Mouse (Mus musculus): ENCODE results near the gene Cirbp. TPM values are rescaled to one million over a fixed set of nuclear protein-coding genes. Genes with fewer than 3 reads are reported as not detected.

Gene Cirbp
- polyA plus RNA-seq, 1 experiment from 2014 or later, result 81.5 TPM

DNA sequence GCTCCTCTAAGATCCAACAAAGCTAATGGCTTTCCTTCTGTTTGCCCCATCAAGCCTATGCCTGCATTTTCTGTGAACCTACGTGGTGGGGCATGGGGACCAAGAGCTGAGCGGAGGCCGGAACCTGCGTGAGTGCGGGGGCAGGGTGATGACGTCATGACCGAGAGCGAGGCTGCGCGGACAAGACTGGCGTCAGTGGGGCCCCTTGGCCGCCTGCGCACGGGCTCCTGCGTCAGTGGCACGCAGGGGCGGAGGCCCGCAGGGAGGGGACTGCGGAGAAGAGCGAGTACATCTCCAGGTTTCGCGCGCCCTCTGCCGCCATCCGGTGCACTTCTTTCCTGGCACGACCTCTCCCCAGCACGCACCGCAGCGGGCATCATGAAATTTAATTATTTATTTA lies 24.5 kb upstream of the Cirbp start:
- Histone ChIP-seq H3K27ac (ENCODE audit: low read depth, low read length) (0 out of 2 replicates have a peak overlapping the region, but pooled peaks have one; percentile 26), H3K4me1 (ENCODE audit: control insufficient read depth, insufficient read depth, low read length) (peaks cover 34% of the 10 kb centered on the region), H3K36me3 (ENCODE audit: control insufficient read depth, insufficient read depth, low read length) (0 out of 2 replicates have a peak, but pooled peaks cover 2% of the 10 kb centered on the region), H3K27me3 (ENCODE audit: control insufficient read depth, insufficient read depth, low read length) (peaks cover 13% of the 10 kb centered on the region), H3K4me3 (ENCODE audit: low read depth, low read length) (peak overlapping the region; percentile 20), H3K9me3 (ENCODE audit: control insufficient read depth, low read length) (no peaks in the 10 kb centered on the region), H3K9ac (ENCODE audit: low read length) (peak overlapping the region; percentile 17), H3K4me2 (peak overlapping the region; percentile 81)
- WGBS, result under 1% methylated on average over 29 of the region's 29 CpGs
- ATAC-seq (ENCODE audit: low FRiP score) (peak; percentile 66), DNase-seq (ENCODE audit: low spot score, missing footprints) (peak; percentile 98)

DNA sequence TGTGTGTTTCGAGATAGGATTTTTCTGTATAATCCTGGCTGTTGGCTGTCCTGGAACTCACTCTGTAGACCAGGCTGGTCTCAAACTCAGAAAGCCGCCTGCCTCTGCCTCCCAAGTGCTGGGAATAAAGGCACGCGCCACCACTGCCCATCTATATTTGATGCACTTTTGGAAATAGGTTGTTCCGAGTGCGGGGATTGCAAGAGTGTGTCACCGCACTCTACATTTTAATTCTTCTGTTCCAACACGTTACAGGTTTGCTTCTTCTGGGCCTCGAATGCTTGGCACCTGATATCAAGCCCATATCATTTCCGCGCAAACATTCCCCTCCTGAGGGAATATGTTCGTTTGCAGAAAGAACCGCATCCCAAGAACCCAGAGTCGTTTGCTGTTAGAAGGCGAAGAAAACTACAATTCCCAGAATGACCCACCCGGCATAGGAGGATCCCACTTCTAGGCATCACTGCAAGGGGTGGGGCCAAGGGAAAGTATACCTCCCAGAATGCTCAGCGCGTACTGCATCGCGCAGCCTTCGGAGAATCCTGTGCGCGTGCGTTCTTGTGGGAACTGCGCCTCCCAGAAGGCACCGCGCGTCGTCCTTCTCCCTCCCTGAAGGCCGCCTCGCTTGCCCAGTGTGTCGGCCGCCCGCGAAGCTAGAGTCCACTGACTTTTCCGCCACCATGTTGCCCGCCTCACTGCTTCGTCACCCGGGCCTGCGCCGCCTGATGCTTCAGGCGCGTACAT lies 23.8 kb upstream of the Cirbp start:
- DNase-seq (ENCODE audit: low spot score, missing footprints) (peak; percentile 99), ATAC-seq (ENCODE audit: low FRiP score) (peak; percentile 82)
- Histone ChIP-seq H3K9me3 (ENCODE audit: control insufficient read depth, low read length) (no peaks in the 10 kb centered on the region), H3K36me3 (ENCODE audit: control insufficient read depth, insufficient read depth, low read length) (0 out of 2 replicates have a peak, but pooled peaks cover 2% of the 10 kb centered on the region), H3K4me2 (peak overlapping the region; percentile 81), H3K4me1 (ENCODE audit: control insufficient read depth, insufficient read depth, low read length) (peaks cover 32% of the 10 kb centered on the region), H3K27ac (ENCODE audit: low read depth, low read length) (peak overlapping the region; percentile 28; the same call in 1 of the 2 replicates), H3K9ac (ENCODE audit: low read length) (peak overlapping the region; percentile 77), H3K4me3 (ENCODE audit: low read depth, low read length) (peak overlapping the region; percentile 64), H3K27me3 (ENCODE audit: control insufficient read depth, insufficient read depth, low read length) (peaks cover 6% of the 10 kb centered on the region)
- 2% methylated on average over 43 of the region's 43 CpGs for WGBS

DNA sequence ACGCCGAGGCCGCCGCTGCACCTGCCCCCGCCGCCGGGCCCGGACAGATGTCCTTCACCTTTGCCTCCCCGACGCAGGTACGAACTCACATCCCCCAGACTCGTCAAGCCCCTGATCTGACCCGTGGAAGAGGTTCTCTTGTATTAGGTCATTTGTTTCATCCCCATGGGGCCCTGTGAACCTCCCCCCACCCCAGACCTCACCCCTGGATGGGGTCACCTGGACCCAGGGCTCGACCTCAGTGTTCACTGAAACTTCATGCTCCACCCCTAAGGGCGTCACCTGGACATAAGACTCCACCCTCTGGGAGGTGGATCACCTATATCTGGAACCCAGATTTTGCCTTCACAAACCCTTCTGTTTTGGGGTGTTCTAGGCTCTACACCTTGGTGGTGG lies 23.3 kb upstream of the Cirbp start:
- WGBS, result under 1% methylated on average over 13 of the region's 15 CpGs
- DNase-seq (ENCODE audit: low spot score, missing footprints), result no peak

DNA sequence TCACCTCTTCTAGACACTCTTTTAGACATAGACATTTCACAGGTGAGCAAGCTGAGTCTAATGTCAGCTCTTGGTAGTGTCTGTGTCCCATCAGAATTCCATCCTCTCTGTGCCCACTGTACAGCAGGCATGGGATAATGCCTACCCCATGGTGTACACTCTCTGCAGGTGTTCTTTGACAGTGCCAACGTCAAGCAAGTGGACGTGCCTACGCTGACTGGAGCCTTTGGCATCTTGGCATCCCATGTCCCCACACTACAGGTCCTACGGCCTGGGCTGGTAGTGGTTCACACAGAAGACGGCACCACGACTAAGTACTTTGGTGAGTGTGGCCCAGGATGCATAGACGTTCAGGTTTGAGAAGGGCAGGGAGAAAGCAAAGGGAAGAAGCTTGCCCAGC lies 22.1 kb upstream of the Cirbp start:
- Histone ChIP-seq H3K36me3 (ENCODE audit: control insufficient read depth, insufficient read depth, low read length) (0 out of 2 replicates have a peak, but pooled peaks cover 2% of the 10 kb centered on the region), H3K9ac (ENCODE audit: low read length) (no peak overlapping the region), H3K9me3 (ENCODE audit: control insufficient read depth, low read length) (no peaks in the 10 kb centered on the region), H3K4me1 (ENCODE audit: control insufficient read depth, insufficient read depth, low read length) (peaks cover 22% of the 10 kb centered on the region), H3K4me3 (ENCODE audit: low read depth, low read length) (no peak overlapping the region), H3K27ac (ENCODE audit: low read depth, low read length) (no peak overlapping the region), H3K27me3 (ENCODE audit: control insufficient read depth, insufficient read depth, low read length) (peaks cover 2% of the 10 kb centered on the region), H3K4me2 (no peak overlapping the region)
- no peak for DNase-seq (ENCODE audit: low spot score, missing footprints)
- 94% methylated on average over 7 of the region's 7 CpGs for WGBS
- no peak for ATAC-seq (ENCODE audit: low FRiP score)

More for the DNA sequence above, 23.3 kb upstream of the Cirbp start:
- Histone ChIP-seq H3K4me1 (ENCODE audit: control insufficient read depth, insufficient read depth, low read length) (peaks cover 28% of the 10 kb centered on the region), H3K27ac (ENCODE audit: low read depth, low read length) (peak overlapping the region; percentile 28; the same call in 1 of the 2 replicates), H3K4me2 (peak overlapping the region; percentile 81), H3K36me3 (ENCODE audit: control insufficient read depth, insufficient read depth, low read length) (0 out of 2 replicates have a peak, but pooled peaks cover 2% of the 10 kb centered on the region), H3K4me3 (ENCODE audit: low read depth, low read length) (peak overlapping the region; percentile 64), H3K9ac (ENCODE audit: low read length) (peak overlapping the region; percentile 77), H3K9me3 (ENCODE audit: control insufficient read depth, low read length) (no peaks in the 10 kb centered on the region), H3K27me3 (ENCODE audit: control insufficient read depth, insufficient read depth, low read length) (peaks cover 2% of the 10 kb centered on the region)
- peak; percentile 20; the same call in 1 of the 2 replicates for ATAC-seq (ENCODE audit: low FRiP score)

DNA sequence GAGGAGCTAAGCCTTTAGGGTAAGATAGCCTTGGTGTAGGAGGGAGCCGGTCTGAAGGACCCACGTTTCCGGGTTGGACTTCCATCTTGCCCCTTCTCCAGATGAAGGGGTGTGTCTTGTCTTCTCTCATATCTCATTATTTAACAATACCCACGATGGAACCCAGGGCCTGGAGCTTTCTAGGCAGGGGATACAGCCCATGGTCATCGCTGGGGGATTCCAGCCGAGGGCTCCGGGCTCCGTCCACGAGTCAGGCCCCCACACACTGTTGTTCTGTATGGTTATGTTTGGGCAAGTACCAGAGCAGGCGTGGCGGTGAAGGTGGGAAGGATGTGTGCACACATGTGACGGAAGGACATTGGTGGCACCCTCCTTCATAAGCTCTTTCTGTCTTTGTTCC lies 21.6 kb upstream of the Cirbp start:
- no peak for ATAC-seq (ENCODE audit: low FRiP score)
- no peak overlapping the region for H3K9ac ChIP-seq (ENCODE audit: low read length)
- no peak overlapping the region for H3K27ac ChIP-seq (ENCODE audit: low read depth, low read length)
- WGBS, result 94% methylated on average over 12 of the region's 12 CpGs
- no peaks in the 10 kb centered on the region for H3K9me3 ChIP-seq (ENCODE audit: control insufficient read depth, low read length)
- DNase-seq (ENCODE audit: low spot score, missing footprints), result no peak
- peaks cover 21% of the 10 kb centered on the region for H3K4me1 ChIP-seq (ENCODE audit: control insufficient read depth, insufficient read depth, low read length)
- no peak overlapping the region for H3K4me3 ChIP-seq (ENCODE audit: low read depth, low read length)
- H3K27me3 ChIP-seq (ENCODE audit: control insufficient read depth, insufficient read depth, low read length), result peaks cover 2% of the 10 kb centered on the region
- H3K4me2 ChIP-seq, result no peak overlapping the region
- 0 out of 2 replicates have a peak, but pooled peaks cover 2% of the 10 kb centered on the region for H3K36me3 ChIP-seq (ENCODE audit: control insufficient read depth, insufficient read depth, low read length)

DNA sequence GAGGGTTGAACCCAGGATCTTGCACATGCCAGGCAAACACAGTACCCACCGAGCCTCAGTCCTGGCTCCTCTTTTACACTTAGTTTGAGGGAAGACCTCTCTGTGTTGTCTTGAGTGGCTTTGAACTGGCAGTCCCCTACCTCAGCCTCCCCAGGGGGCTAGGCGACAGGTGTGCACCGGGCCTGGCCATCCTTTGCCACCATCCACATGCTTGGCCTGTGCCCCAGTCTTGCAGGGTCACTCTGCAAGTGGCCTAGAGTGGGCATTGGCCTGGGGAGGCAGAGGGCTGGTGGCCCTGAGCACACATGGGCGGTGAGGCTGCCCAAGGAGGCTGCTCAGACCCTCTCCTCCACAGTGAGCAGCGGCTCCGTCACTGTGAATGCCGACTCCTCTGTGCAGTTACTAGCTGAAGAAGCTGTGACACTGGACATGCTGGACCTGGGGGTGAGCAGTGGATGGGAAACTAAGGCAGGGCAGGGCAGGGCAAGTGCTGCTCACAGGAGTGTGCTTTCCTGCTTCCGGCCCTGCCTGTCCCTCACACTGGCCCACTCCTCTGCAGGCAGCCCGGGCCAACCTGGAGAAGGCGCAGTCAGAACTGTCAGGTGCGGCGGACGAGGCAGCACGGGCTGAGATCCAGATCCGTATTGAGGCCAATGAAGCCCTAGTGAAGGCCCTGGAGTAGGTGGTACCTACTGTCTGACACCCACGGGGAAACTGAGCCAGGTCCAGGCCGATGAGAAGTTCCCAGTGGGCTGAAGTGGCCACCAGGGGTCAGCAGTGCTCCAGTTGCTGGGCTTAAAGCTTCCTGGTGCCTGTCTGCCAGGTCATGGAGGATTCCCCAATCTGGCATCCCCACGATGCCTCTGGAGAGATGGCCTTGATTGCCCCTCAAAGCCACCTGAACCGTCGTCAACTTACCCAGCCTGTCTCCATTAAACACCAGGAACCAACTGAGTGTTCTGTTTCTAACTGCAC lies 20.6 kb upstream of the Cirbp start:
- no peak for ATAC-seq (ENCODE audit: low FRiP score)
- peaks cover 17% of the 10 kb centered on the region for H3K4me1 ChIP-seq (ENCODE audit: control insufficient read depth, insufficient read depth, low read length)
- H3K27ac ChIP-seq (ENCODE audit: low read depth, low read length), result no peak overlapping the region
- no peaks in the 10 kb centered on the region for H3K27me3 ChIP-seq (ENCODE audit: control insufficient read depth, insufficient read depth, low read length)
- H3K4me3 ChIP-seq (ENCODE audit: low read depth, low read length), result no peak overlapping the region
- H3K9ac ChIP-seq (ENCODE audit: low read length), result no peak overlapping the region
- H3K4me2 ChIP-seq, result no peak overlapping the region
- WGBS, result 75% methylated on average over 20 of the region's 20 CpGs
- DNase-seq (ENCODE audit: low spot score, missing footprints), result peak; percentile 98
- H3K9me3 ChIP-seq (ENCODE audit: control insufficient read depth, low read length), result no peaks in the 10 kb centered on the region
- H3K36me3 ChIP-seq (ENCODE audit: control insufficient read depth, insufficient read depth, low read length), result 0 out of 2 replicates have a peak, but pooled peaks cover 2% of the 10 kb centered on the region

DNA sequence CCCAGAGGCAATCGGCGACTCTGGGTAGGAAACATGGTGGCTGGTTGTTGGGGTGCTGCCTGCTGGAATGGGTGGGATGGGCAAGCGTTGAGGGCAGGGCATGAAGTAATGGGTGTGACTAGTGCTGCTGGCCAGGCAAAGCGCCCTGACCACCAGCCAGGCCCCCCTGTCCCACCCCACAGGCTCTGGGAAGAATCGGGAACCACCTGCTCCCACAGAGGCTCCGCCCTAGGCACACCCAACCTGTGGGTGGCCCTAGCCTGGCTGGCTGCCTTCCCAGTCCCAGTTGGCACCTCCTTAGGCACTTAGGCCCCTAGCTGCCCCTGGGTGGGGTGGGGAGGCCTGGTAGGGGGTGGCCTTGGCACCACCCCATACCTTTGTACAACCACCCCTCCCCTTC lies 19.9 kb upstream of the Cirbp start:
- H3K4me1 ChIP-seq (ENCODE audit: control insufficient read depth, insufficient read depth, low read length), result peaks cover 17% of the 10 kb centered on the region
- DNase-seq (ENCODE audit: low spot score, missing footprints) (no peak), ATAC-seq (ENCODE audit: low FRiP score) (no peak)
- H3K4me3 ChIP-seq (ENCODE audit: low read depth, low read length), result no peak overlapping the region; the same call in 1 of the 2 replicates
- H3K9ac ChIP-seq (ENCODE audit: low read length), result no peak overlapping the region
- H3K9me3 ChIP-seq (ENCODE audit: control insufficient read depth, low read length), result no peaks in the 10 kb centered on the region
- WGBS, result 94% methylated on average over 6 of the region's 6 CpGs
- H3K4me2 ChIP-seq, result no peak overlapping the region
- no peaks in the 10 kb centered on the region for H3K27me3 ChIP-seq (ENCODE audit: control insufficient read depth, insufficient read depth, low read length)
- 0 out of 2 replicates have a peak, but pooled peaks cover 2% of the 10 kb centered on the region for H3K36me3 ChIP-seq (ENCODE audit: control insufficient read depth, insufficient read depth, low read length)
- no peak overlapping the region for H3K27ac ChIP-seq (ENCODE audit: low read depth, low read length)

DNA sequence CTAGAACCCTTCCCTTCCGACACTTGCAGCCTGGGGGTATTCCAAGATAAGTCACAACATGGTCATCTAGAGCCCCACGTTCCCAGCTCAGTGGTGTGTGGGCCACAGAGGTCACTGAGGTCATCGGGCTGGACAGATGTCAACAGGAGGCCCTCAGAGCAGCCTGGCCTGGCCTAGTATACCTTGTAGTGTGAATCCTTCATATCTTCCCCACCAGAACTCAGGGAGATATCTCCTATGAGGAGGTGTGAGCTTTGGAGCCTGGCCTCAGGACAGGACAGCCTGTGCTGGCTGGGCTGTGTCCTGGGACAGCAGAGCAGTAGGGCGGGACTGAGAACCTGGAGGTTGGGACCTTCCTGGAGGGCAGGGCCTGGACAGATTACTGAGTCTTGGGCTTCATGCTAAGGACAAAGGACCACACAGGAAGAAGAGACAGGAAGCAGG lies 19.2 kb upstream of the Cirbp start:
- Histone ChIP-seq H3K9ac (ENCODE audit: low read length) (no peak overlapping the region), H3K27ac (ENCODE audit: low read depth, low read length) (no peak overlapping the region), H3K27me3 (ENCODE audit: control insufficient read depth, insufficient read depth, low read length) (no peaks in the 10 kb centered on the region), H3K9me3 (ENCODE audit: control insufficient read depth, low read length) (no peaks in the 10 kb centered on the region), H3K4me2 (no peak overlapping the region), H3K36me3 (ENCODE audit: control insufficient read depth, insufficient read depth, low read length) (peaks cover 5% of the 10 kb centered on the region; the same call in 1 of the 2 replicates), H3K4me3 (ENCODE audit: low read depth, low read length) (no peak overlapping the region), H3K4me1 (ENCODE audit: control insufficient read depth, insufficient read depth, low read length) (peaks cover 17% of the 10 kb centered on the region)
- 79% methylated on average over 4 of the region's 4 CpGs for WGBS
- ATAC-seq (ENCODE audit: low FRiP score), result no peak
- no peak for DNase-seq (ENCODE audit: low spot score, missing footprints)

Data from midbrain, embryonic 11.5 days (tissue).